Mouse (Mus musculus) urinary bladder, adult 18-20 months (tissue): Measurements from ENCODE around the gene Errfi1.
A peak's percentile ranks its signal among the peaks of the same experiment; 100 is the strongest.

Source experiments
- DNase-seq, 2 experiments: peaks; one replicate each; pipeline ENCODE4 v3.0.0; 2022; ENCODE audit warnings: low spot score in 2 of 2, mixed read lengths in 2 of 2

The Errfi1 gene

DNA sequence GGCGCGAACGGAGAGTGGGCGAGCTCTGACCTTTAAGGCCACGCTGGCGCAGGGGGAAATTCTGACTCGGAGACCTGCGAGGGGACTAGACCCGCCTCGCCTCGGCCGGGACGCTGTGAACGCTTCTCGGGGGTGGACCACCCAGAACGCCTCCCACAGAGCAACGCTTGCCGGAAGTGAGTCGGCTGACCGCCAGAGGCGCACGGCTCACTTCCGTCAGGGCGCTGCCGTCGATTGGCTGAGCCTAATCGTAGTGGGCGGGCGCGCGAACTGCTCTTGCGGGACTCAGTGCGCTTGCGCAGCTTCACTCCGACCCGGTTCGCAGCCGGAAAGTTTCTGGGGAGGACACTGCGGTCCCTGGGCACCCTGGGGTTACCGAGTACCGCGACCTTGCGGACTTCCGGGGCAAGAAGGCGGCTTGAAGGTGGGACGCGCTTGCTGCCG lies 60.6 kb downstream of the Errfi1 start, which contains the start of the genes Park7 and Tnfrsf9:
Gene Park7, minus strand, starts transcription at position 148 of the 444 bp plus-strand sequence.
Gene Tnfrsf9, plus strand, starts transcription at position 273 of the 444 bp plus-strand sequence.
- peak; percentile 86 to 93 for DNase-seq

DNA sequence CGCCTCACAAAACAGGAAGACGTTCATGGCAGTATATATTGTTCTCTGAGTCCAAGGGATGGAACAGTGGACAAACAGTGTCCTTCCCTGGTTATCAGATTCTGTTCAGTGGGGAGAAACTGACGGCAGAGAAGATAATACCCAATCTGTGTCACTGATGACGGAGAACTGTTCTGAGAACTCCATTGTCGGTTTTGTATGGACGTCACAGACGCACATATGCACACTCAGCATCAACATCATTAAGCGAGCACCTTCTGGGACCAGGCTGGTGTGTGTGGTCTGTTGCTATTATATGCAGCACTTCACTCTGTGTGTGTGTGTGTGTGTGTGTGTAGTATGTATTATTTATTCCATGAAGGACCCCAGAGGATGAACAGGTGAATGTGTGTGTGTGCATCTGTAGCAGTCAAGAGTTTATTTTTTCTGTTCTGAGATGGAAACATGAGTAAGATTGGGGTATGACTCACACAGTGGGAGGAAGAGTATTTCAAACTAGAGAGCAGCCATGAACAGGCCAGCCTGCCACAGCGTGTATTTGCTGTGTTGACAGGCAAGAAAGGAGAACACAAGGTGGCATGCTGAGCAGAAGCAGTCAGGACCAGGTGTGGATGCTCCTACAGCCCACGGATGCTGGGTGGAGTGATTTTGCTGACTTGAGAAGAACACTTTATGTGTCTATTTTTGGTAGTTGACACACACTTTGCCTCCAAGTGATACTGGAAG lies 61.6 kb downstream of the Errfi1 start:
- DNase-seq = no peak

DNA sequence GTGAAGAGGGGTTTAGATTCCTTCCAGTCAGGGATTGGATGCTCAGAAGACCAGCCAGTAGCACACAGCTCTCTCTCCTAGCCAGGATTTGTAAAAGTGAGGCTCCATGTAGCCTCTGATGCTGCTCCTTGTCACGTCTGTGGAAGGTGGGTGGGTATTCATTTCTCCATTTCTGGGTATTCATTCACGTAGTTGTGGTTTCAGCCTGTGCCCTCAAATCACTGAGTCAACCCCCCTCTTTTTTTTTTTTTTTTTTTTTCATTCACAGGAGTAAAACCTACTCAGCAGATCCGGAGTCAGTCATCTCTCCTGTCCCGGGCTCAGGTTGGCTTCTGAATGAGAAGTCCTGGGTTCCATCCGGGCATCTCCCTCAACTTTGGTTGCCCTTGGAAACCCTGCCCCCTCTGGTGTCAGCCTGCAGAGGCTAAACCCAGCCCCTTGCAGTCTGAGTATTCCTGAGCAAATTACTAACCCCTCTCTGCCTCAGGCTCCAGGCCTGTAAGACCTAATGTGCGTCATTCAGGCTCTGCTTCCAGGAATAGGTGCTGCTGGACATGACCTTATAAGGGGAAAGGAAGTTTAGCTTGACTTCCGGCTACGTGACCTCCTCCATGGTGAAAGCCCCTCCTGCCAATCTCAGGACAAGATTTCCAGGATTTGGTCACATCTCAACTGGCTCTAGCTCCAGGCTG lies 63.8 kb downstream of the Errfi1 start:
- no peak for DNase-seq
